Mouse (Mus musculus) hindbrain, embryonic 14.5 days (tissue): ENCODE data around the gene Tmem219. TPM values are rescaled to one million over a fixed set of nuclear protein-coding genes. Genes with fewer than 3 reads are reported as not detected.

Experiments used
- ATAC-seq: fragments of 200-750 bp; cut with Nextera tagmentation; 2 replicates; pipeline ENCODE4 v1.8.0; 2017; ENCODE audit warnings: moderate number of reproducible peaks, mild to moderate bottlenecking, moderate TSS enrichment, moderate library complexity; ENCODE audit not compliant: low FRiP score
- DNase-seq: peaks from one replicate; pipeline ENCODE4 v3.0.0-alpha.2; 2015; ENCODE audit warnings: low spot score
- H3K27ac ChIP-seq: fragments of 300-500 bp; sonication (generic); 2 replicates; pipeline ENCODE4 v1.5.1; 2014; ENCODE audit warnings: mild to moderate bottlenecking, moderate library complexity
- H3K27me3 ChIP-seq: fragments of 300-500 bp; sonication (generic); 2 replicates; pipeline ENCODE4 v1.6.1; 2014; ENCODE audit warnings: mild to moderate bottlenecking, low read length, mixed read lengths; ENCODE audit not compliant: control insufficient read depth, insufficient read depth
- H3K36me3 ChIP-seq: fragments of 300-500 bp; sonication (generic); replicated peaks from 2 replicates; pipeline ENCODE4 v1.6.1; 2014; ENCODE audit not compliant: control insufficient read depth, insufficient read depth
- H3K4me1 ChIP-seq: fragments of 300-500 bp; sonication (generic); replicated peaks from 2 replicates; pipeline ENCODE4 v1.6.1; 2014; ENCODE audit warnings: antibody characterized with exemption, low read length, mixed read lengths; ENCODE audit not compliant: control insufficient read depth, insufficient read depth
- H3K4me2 ChIP-seq: fragments of 300-500 bp; sonication (generic); replicated peaks from 2 replicates; pipeline ENCODE4 v1.6.1; 2014; ENCODE audit warnings: mild to moderate bottlenecking, moderate library complexity
- H3K4me3 ChIP-seq: fragments of 300-500 bp; sonication (generic); replicated peaks from 2 replicates; pipeline ENCODE4 v1.5.1; 2014; ENCODE audit warnings: mild to moderate bottlenecking, low read length
- H3K9ac ChIP-seq: fragments of 300-500 bp; sonication (generic); 2 replicates; pipeline ENCODE4 v1.6.1; 2014
- H3K9me3 ChIP-seq: fragments of 300-500 bp; sonication (generic); 2 replicates; pipeline ENCODE4 v1.6.1; 2016; ENCODE audit warnings: low read length; ENCODE audit not compliant: control insufficient read depth
- WGBS: fragments of 180-500 bp; shearing (Covaris S2); extraction: QIAGEN DNeasy Blood & Tissue Kit; methylation state at CpG from one replicate; pipeline ENCODE4 v1.1.7; 2014; 5-methylcytosine and 5-hydroxymethylcytosine counted together
- polyA plus RNA-seq: library from polyadenylated mRNA; unstranded; fragments of >200 nt; fragmentation: Nextera tagmentation; extraction: Ambion mirVana; gene quantifications from 2 replicates; pipeline ENCODE4 v1.2.1, GENCODE M21; 2014

Gene Tmem219
- polyA plus RNA-seq, 1 experiment from 2014 or later = 29.3 TPM

DNA sequence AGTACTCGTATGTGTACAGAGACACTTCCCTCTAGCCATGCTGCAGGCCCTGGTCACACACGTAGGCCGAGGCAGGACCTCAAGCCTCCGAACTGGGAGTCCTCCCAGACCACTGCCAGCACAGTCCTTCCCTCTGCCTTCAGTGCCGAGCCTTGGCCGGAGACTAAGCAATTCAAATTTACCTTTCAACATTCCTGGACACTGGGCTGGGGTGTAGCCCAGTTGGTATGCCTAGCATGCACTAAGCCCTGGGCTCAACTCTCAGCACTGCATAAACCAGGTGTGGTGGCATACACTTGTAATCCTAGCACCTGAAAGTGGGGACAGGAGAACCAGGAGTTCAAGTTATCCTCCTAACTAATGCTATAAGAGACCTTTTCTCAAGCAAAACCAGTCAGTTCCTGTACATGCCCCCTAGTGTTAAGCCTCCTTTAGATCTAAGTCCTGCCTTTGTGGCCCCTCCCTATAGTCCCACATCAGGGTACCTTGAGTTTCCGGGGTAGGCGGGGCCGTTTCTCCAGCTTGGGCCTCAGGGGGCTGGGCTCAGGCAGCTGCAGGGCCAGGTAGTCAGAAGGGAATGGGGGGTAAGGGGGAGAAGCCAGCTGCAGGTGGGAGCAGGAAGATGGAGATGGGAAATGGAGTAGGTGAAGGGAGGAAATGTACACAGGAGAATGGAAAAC lies 65.8 kb downstream of the Tmem219 start:
- DNase-seq (no peak), ATAC-seq (no peak)
- no peaks in the 10 kb centered on the region for H3K27me3 ChIP-seq
- no peak overlapping the region for H3K9ac ChIP-seq
- no peak overlapping the region for H3K27ac ChIP-seq
- H3K9me3 ChIP-seq = no peaks in the 10 kb centered on the region
- no peak overlapping the region for H3K4me2 ChIP-seq
- no peak overlapping the region for H3K4me3 ChIP-seq
- 77% methylated on average over 9 of the region's 9 CpGs for WGBS
- H3K4me1 ChIP-seq = peaks cover 8% of the 10 kb centered on the region
- H3K36me3 ChIP-seq = peaks cover 67% of the 10 kb centered on the region

DNA sequence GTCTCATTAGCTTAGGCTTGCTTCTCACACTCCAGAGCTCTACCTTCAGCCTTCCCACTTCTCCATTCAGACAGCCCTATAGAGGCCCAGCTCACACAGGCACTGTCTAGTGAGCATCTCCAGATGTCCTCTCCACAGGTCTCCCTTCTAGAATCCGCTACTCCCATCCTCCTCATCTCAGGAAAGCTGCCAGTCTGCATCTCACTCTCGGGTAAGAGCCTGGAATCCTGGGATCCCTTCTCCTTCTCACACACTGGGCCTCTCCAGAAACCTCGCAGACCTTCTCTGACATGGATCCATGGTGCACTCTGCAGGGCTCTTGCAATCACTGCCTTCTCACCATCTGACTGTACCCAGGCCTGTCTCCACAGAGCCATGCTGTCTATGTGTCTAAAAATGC lies 67.1 kb downstream of the Tmem219 start:
- 87% methylated on average over 3 of the region's 3 CpGs for WGBS
- Histone ChIP-seq H3K4me1 (peaks cover under 1% of the 10 kb centered on the region; the same call in 1 of the 2 replicates), H3K9ac (no peak overlapping the region), H3K4me3 (no peak overlapping the region), H3K27ac (no peak overlapping the region), H3K27me3 (no peaks in the 10 kb centered on the region), H3K36me3 (peaks cover 71% of the 10 kb centered on the region), H3K9me3 (no peaks in the 10 kb centered on the region), H3K4me2 (no peak overlapping the region)
- DNase-seq = no peak
- no peak for ATAC-seq

DNA sequence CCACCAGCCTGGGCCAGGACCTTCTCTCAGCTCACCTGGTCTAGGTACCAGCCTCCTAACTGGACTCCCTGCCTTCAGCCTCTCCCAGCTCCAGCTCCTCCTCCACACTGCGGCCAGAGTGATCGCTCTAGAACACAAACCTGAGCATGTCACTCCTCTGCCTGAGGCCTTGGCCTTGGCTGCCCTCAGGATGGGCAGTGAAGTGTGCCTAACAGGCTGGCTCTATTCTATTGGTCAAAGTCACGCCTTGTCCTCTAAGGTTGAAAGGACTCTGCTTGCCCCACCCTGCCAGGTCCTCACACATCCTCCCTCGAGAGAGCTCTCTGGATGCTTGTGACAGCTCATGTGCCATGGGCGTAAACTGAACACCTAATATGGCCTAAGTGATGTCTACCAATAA lies 69.3 kb downstream of the Tmem219 start:
- Histone ChIP-seq H3K36me3 (peaks cover 55% of the 10 kb centered on the region), H3K27me3 (peaks cover 14% of the 10 kb centered on the region), H3K9me3 (no peaks in the 10 kb centered on the region), H3K4me2 (no peak overlapping the region), H3K4me1 (peaks cover 9% of the 10 kb centered on the region), H3K27ac (no peak overlapping the region), H3K4me3 (no peak overlapping the region), H3K9ac (no peak overlapping the region)
- DNase-seq (no peak), ATAC-seq (no peak)
- WGBS = 87% methylated on average over 5 of the region's 5 CpGs

DNA sequence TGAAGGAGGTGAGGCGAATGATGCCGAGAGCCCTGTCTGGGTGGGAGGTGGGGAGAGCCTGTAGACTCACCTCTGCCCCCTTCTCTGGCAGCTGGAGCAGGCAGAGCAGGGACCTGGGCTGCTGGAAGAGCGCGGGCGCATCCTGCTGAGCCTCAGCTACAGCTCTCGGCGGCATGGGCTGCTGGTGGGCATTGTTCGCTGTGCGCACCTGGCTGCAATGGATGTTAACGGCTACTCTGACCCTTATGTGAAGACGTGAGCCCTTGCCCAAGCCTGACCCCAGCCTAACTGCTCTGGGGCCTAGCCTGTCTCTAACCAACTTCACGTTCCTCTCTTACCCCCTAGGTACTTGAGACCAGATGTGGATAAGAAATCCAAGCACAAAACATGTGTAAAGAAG lies 71.5 kb downstream of the Tmem219 start:
- Histone ChIP-seq H3K9ac (no peak overlapping the region), H3K27me3 (peaks cover 21% of the 10 kb centered on the region), H3K27ac (no peak overlapping the region), H3K4me3 (no peak overlapping the region), H3K9me3 (no peaks in the 10 kb centered on the region), H3K4me1 (peaks cover 21% of the 10 kb centered on the region), H3K4me2 (no peak overlapping the region), H3K36me3 (peaks cover 45% of the 10 kb centered on the region)
- DNase-seq (no peak), ATAC-seq (no peak)
- WGBS = 35% methylated on average over 12 of the region's 12 CpGs

DNA sequence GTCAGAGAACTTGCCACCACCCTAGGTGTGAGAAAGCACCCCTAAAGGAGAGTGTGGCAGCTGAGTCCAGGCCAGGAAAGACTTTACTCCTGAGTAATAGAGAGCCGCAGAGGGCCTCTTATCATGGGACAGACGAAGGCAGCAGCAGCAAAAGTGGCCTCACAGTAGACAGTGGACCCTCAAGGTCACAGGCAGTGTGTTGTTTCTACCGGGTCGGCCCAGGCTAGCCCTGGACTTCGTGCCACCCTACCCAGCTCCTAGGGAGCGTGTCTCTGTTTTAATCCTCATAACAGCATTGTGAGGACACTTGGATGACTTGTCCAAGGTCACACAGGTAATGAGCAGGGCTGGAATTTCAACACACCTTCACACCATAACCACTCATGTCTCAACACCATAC lies 72.6 kb downstream of the Tmem219 start:
- peaks cover 21% of the 10 kb centered on the region for H3K27me3 ChIP-seq
- no peak for ATAC-seq

DNA sequence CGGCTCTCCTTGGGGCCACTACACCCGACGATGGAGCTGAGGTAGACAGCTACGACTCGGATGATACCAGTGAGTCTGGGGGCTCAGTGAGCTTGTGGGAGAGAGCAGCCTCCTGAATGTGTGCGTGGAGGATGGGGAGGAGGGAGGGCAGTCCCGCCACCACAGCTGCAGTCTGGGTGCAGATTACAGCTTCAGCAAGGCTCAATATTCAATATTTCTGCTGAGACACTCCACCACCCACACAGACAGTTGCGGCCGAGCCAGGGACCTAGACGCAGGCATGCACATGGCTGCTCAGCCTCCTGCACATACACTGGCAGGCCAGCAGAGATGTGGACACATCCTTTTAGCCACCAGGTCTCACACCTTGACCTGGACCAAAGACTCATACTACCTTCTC lies 73.9 kb downstream of the Tmem219 start:
- H3K27ac ChIP-seq = no peak overlapping the region
- 36% methylated on average over 10 of the region's 10 CpGs for WGBS
- H3K36me3 ChIP-seq = peaks cover 21% of the 10 kb centered on the region

More for the DNA sequence above, 72.6 kb downstream of the Tmem219 start:
- H3K36me3 ChIP-seq = peaks cover 35% of the 10 kb centered on the region
- H3K4me3 ChIP-seq = no peak overlapping the region
- H3K27ac ChIP-seq = no peak overlapping the region
- WGBS = 91% methylated on average over 6 of the region's 6 CpGs
- peaks cover 21% of the 10 kb centered on the region for H3K4me1 ChIP-seq
- H3K4me2 ChIP-seq = no peak overlapping the region
- H3K9ac ChIP-seq = no peak overlapping the region
- H3K9me3 ChIP-seq = no peaks in the 10 kb centered on the region
- no peak for DNase-seq

DNA sequence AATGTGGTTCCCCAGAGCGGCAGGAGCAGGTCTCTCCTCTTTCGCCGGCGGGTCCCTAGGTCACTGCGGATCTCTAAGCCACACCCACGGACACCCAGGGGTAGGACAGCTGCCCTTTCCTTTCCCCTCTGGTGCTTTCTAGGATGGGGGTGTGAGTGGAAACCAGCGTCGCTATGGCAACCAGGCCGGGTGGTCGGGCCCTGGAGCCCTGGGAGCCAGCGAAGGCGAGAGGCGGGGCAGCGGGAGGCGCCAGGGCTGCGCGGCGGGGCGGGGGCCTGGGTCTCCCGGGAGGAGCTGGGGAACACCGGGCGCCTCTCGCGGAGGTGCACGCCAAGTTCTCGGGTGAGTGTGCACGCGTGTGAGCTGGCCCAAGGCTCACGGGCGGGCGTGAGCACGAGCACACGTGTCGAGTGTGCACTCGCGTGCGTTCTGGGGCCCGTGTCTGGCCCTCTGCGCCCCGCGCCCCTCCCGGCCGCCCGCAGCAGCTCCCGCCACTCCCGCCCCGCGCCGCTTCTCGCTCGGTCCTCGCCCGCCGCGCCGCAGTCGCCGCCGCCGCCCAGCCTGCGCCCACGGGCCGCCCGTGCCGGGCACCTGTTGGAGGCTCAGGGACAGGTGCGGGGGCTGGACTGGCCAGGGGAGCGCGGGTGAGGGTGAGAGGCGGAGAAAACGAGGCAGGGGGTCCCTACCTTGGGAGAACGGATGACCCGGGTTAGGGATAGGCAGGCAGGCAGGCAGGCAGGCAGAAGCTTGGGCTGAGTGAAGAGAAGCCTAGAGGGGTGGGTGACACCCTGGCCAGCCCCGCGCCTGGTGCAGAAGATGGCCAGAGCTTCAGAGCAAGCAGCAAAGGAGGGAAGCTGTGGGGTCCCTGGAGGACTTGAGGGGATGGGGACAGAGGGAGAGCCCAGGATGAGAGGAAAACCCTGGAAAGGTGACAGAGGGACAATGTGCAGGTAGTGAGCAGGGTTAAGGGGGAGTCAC lies 75.0 kb downstream of the Tmem219 start:
- H3K4me3 ChIP-seq = peak overlapping the region; percentile 59
- ATAC-seq (peak; percentile 66), DNase-seq (peak; percentile 46)
- H3K4me1 ChIP-seq = peaks cover 21% of the 10 kb centered on the region
- WGBS = under 1% methylated on average over 71 of the region's 74 CpGs
- H3K9me3 ChIP-seq = no peaks in the 10 kb centered on the region
- peaks cover 21% of the 10 kb centered on the region for H3K27me3 ChIP-seq
- H3K4me2 ChIP-seq = peak overlapping the region; percentile 100
- H3K36me3 ChIP-seq = peaks cover 12% of the 10 kb centered on the region
- H3K9ac ChIP-seq = peak overlapping the region; percentile 76
- H3K27ac ChIP-seq = no peak overlapping the region

More for the DNA sequence above, 73.9 kb downstream of the Tmem219 start:
- H3K9ac ChIP-seq = peak overlapping the region; percentile 76
- peaks cover 21% of the 10 kb centered on the region for H3K4me1 ChIP-seq
- H3K27me3 ChIP-seq = peaks cover 21% of the 10 kb centered on the region
- H3K4me3 ChIP-seq = peak overlapping the region; percentile 59
- DNase-seq (no peak), ATAC-seq (0 out of 2 replicates have a peak, but pooled peaks have one; percentile 7)
- H3K9me3 ChIP-seq = no peaks in the 10 kb centered on the region
- peak overlapping the region; percentile 100 for H3K4me2 ChIP-seq

DNA sequence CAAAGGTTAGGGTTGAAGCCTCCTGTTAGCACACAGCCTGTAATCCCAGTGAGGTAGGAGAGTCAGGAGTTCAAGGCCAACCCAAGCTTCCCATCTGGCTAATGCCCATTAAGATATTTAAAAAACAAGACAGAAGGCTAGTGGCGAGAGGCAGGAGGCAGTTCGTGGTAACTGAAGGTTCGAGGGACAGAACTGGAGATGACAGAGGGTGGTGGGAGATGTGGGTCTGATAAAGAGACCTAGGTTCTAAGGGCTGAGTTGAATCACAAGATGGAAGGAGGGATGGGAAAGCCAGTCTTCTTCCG lies 75.6 kb downstream of the Tmem219 start, which contains the start of gene Doc2a:
TSS of gene Doc2a (plus strand) at position 301 of the 305 bp plus-strand sequence.
- H3K9ac ChIP-seq = peak within 1 kb of the TSS; percentile 76
- H3K4me2 ChIP-seq = peak within 1 kb of the TSS; percentile 100
- no peaks in the 10 kb centered on the region for H3K9me3 ChIP-seq
- WGBS = 21% methylated on average over 4 of the region's 4 CpGs
- peak within 1 kb of the TSS; percentile 59 for H3K4me3 ChIP-seq
- H3K27ac ChIP-seq = no peak within 1 kb of the TSS
- peaks cover 21% of the 10 kb centered on the region for H3K4me1 ChIP-seq
- ATAC-seq = no peak
- DNase-seq = no peak
- H3K27me3 ChIP-seq = peaks cover 21% of the 10 kb centered on the region
- H3K36me3 ChIP-seq = peaks cover 6% of the 10 kb centered on the region

DNA sequence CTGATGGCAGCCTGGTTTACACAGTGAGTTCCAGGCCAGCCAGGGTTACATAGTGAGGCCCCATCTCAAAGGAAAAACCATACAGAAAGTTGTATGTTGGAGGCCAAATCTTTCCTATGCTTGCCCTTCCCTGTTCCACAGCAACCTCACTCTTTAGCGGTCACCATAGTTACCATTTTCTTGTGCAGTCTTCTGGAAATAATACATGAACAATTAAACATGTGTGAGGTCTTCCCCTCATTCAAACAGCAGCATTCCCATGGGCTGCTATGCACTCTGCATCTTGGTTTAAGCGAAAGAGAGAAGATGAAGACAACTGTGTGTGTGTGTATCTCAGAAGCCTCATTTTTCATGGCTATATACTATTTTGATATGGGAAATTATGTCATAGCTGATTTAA lies 77.2 kb downstream of the Tmem219 start:
- 33% methylated on average over 2 of the region's 2 CpGs for WGBS
- Histone ChIP-seq H3K4me1 (peaks cover 21% of the 10 kb centered on the region), H3K4me2 (no peak overlapping the region), H3K36me3 (no peaks in the 10 kb centered on the region), H3K9me3 (no peaks in the 10 kb centered on the region), H3K27ac (no peak overlapping the region), H3K9ac (no peak overlapping the region), H3K4me3 (no peak overlapping the region), H3K27me3 (peaks cover 21% of the 10 kb centered on the region)
- ATAC-seq (no peak), DNase-seq (no peak)
